Mouse (Mus musculus): ENCODE data around the gene Vegfb. TPM values are rescaled to one million over a fixed set of nuclear protein-coding genes. Genes with fewer than 3 reads are reported as not detected.

Gene Vegfb
- polyA plus RNA-seq, 1 experiment from 2014 or later = 57.5 TPM

DNA sequence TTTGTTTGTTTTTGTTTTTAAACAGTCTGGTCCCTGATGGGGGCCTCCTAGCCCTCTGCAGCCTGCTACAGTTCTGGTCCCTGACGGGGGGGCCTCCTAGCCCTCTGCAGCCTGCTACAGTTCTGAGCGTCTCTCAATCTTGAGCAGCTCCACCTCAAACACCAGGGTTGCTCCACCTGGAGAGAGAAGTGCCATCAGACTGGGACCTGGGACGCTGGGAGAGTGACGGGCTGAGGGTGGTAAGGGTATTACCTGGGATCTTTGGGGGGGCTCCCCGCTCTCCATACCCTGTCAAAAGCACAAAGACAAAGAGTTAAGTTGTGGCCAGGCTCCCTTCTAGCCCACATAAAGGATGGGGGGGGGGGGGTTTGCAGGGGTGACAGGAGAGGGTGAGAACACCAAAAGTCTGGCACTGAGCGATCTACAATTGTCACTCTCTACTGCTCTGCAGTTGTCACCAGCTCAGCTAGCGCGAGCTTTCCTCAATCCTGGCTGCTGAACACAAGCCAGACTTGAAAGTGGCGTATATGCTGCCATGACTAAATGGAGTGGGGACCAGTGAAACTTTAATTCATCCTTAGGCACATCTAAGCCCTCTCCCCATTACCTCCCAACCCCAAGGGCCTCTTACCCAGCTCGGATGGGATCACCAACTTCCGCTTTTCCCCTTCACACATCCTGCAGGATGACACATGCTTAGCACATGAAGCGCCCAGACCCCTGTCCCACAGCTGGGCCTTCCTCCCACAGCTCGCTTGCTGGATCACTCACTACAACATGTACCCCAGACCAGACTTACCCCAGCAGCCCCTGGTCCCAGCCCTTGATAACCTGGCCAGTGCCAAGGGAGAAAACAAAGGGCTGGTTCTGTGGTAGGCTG lies 9.5 kb downstream of the Vegfb start:
- H3K4me1 ChIP-seq = peaks cover 39% of the 10 kb centered on the region
- peaks cover 27% of the 10 kb centered on the region for H3K36me3 ChIP-seq
- peak overlapping the region; percentile 63; the same call in 1 of the 2 replicates for H3K4me3 ChIP-seq
- peak overlapping the region; percentile 88 for H3K27ac ChIP-seq
- H3K27me3 ChIP-seq = no peaks in the 10 kb centered on the region
- WGBS = 83% methylated on average over 13 of the region's 13 CpGs
- no peaks in the 10 kb centered on the region for H3K9me3 ChIP-seq
- H3K4me2 ChIP-seq (replicated peaks) = peak overlapping the region; percentile 64
- peak overlapping the region; percentile 61; the same call in 1 of the 2 replicates for H3K9ac ChIP-seq
- no peak for ATAC-seq (ENCODE audit: insufficient number of reproducible peaks, insufficient read depth, low FRiP score, low TSS enrichment)

GRCm38 (mm10) chr19:6975537-6976521 lies 11.6 kb downstream of the Vegfb start, which contains the start of gene Plcb3:
Plcb3 (minus strand) TSS chr19:6976470.
- Histone ChIP-seq H3K4me2 (replicated peaks) (peak within 1 kb of the TSS; percentile 94), H3K9ac (peak within 1 kb of the TSS; percentile 84), H3K9me3 (no peaks in the 10 kb centered on the region), H3K4me3 (peak within 1 kb of the TSS; percentile 70), H3K4me1 (peaks cover 43% of the 10 kb centered on the region), H3K27me3 (no peaks in the 10 kb centered on the region), H3K36me3 (peaks cover 20% of the 10 kb centered on the region), H3K27ac (peak within 1 kb of the TSS; percentile 90)
- under 1% methylated on average over 16 of the region's 16 CpGs for WGBS
- ATAC-seq (ENCODE audit: insufficient number of reproducible peaks, insufficient read depth, low FRiP score, low TSS enrichment) = no peak

DNA sequence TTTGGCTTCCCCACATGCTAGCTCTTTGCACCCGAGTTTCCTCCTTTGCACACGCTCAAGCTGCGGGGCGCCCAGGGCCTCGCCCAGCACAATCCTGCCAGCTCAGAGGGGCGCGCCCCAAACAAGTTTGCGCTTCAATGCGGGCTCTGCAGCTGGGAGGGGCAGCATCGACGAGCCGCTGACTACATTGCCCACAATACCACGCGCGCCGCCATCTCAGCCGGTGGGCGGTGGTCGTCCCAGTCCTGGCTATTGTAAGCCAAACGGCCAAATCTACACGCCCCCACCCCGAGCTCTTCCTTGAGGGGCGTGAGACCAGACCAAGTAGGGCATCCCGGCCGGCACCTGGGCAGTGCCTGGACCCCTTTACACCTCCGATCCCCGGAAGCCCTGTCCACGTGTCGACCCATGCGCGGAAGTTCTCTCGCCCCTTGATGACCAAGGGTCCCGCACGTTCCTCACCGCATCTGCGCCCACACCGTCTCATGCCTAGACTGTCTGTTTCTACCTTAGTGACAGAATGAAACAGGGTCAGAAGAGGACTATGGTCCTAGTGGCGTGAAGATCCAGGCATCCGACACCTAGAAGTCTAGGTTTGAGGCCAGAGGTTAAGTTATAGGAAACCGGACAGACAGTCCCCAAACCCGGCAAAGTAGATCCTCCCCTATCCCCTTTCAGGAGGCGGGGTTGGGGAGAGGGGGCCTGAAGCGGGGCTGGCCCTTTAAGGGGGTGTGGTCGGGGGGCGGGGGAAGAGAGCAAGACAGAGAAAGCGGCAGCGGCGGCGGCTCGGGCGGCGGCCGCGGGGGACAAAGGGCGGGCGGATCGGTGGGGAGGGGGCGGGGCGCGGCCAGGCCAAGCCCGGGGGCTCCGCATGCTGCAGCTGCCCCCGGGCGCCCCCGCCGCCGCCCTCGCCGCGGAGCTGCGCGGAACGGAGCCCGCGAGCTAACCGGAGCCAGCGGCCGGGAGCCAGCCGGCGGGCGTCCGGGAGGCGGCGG lies 12.9 kb downstream of the Vegfb start, which contains the start of gene Ppp1r14b:
TSS of gene Ppp1r14b (plus strand) at position 758 of the 995 bp plus-strand sequence.
- Histone ChIP-seq H3K36me3 (peaks cover 20% of the 10 kb centered on the region), H3K4me1 (peaks cover 54% of the 10 kb centered on the region), H3K27me3 (no peaks in the 10 kb centered on the region), H3K4me2 (replicated peaks) (peak within 1 kb of the TSS; percentile 94), H3K9ac (peak within 1 kb of the TSS; percentile 84), H3K4me3 (peak within 1 kb of the TSS; percentile 70), H3K9me3 (no peaks in the 10 kb centered on the region), H3K27ac (peak within 1 kb of the TSS; percentile 90)
- WGBS = under 1% methylated on average over 57 of the region's 84 CpGs
- ATAC-seq (ENCODE audit: insufficient number of reproducible peaks, insufficient read depth, low FRiP score, low TSS enrichment) = peak; percentile 41

DNA sequence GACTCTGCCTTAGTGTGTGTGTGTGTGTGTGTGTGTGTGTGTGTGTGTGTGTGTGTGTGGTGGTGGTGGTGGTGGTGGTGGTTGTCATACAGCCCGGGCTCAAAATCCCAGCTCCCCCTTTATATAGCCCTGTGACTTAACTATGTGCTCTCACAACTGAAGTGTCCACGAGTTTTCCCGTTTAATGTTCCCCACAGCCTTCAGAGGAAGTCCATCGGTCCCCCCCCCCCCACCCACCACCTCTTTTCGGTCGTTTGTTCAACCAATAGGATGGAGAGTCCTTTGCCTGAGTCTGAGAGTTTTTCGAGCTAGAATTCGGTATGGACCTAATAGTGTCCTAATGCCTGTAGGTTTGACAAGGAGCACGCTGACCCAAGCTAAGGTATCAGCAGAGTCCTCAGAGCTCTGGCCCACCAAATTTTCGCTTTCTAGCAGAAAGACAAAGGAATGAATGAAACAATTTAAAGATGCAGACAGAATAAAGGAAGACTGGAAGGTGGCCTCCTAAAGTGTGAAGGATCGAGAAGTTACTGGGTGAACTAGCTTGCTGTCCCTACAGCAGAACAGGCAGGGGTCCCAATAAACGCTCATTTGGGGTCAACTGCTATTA lies 13.8 kb downstream of the Vegfb start:
- Histone ChIP-seq H3K9me3 (no peaks in the 10 kb centered on the region), H3K36me3 (peaks cover 20% of the 10 kb centered on the region), H3K4me1 (peaks cover 51% of the 10 kb centered on the region), H3K27me3 (no peaks in the 10 kb centered on the region), H3K27ac (peak overlapping the region; percentile 90), H3K4me3 (peak overlapping the region; percentile 70), H3K4me2 (replicated peaks) (peak overlapping the region; percentile 94), H3K9ac (peak overlapping the region; percentile 84)
- 39% methylated on average over 12 of the region's 12 CpGs for WGBS
- ATAC-seq (ENCODE audit: insufficient number of reproducible peaks, insufficient read depth, low FRiP score, low TSS enrichment) = no peak

DNA sequence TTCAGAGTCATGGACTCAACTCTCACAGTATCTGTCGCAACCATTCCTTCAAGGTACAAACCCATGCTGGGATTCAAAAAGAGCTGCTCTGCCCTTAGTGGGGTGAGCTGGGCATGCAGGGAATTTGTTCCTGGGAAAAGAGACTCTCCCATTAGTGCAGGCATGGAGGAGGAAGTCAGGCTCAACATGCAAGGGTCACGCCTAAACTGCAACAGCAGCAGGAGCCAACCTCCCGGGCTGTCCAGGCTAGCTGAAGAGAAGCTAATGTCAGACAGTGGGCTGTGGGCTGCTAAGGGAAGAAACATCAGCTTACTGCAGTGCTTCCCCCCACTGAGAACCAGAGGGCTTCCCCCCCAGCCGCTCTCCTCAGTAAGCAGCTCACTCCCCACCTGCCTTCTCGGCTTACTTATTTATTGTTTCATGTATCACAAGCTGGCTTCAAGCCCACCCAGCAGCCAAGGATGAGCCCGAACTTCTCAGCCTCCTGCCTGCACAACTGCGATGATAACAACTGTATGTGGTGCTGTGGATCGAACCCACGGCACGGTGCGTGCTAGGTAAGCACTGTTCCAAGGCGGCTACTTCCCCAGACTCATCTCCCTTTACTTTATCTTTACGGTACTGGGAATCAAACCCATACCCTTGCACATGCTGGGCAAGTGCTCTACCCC lies 15.1 kb downstream of the Vegfb start:
- Histone ChIP-seq H3K4me1 (peaks cover 48% of the 10 kb centered on the region), H3K27me3 (no peaks in the 10 kb centered on the region), H3K9ac (no peak overlapping the region), H3K9me3 (no peaks in the 10 kb centered on the region), H3K4me2 (replicated peaks) (no peak overlapping the region), H3K27ac (no peak overlapping the region), H3K36me3 (peaks cover 7% of the 10 kb centered on the region), H3K4me3 (no peak overlapping the region)
- 75% methylated on average over 13 of the region's 13 CpGs for WGBS
- no peak for ATAC-seq (ENCODE audit: insufficient number of reproducible peaks, insufficient read depth, low FRiP score, low TSS enrichment)

GRCm38 (mm10) chr19:6971644-6972043 lies 15.8 kb downstream of the Vegfb start:
- WGBS = 17% methylated on average over 6 of the region's 6 CpGs
- Histone ChIP-seq H3K4me3 (no peak overlapping the region), H3K9ac (no peak overlapping the region), H3K27me3 (no peaks in the 10 kb centered on the region), H3K4me1 (peaks cover 43% of the 10 kb centered on the region), H3K36me3 (peaks cover 3% of the 10 kb centered on the region), H3K4me2 (replicated peaks) (no peak overlapping the region), H3K27ac (0 out of 2 replicates have a peak overlapping the region, but pooled peaks have one; percentile 30), H3K9me3 (no peaks in the 10 kb centered on the region)
- no peak for ATAC-seq (ENCODE audit: insufficient number of reproducible peaks, insufficient read depth, low FRiP score, low TSS enrichment)

GRCm38 (mm10) chr19:6970460-6971085 lies 16.9 kb downstream of the Vegfb start:
- 23% methylated on average over 11 of the region's 11 CpGs for WGBS
- Histone ChIP-seq H3K4me3 (peak overlapping the region; percentile 58), H3K4me1 (peaks cover 34% of the 10 kb centered on the region), H3K27ac (peak overlapping the region; percentile 58; the same call in 1 of the 2 replicates), H3K4me2 (replicated peaks) (peak overlapping the region; percentile 54), H3K27me3 (no peaks in the 10 kb centered on the region), H3K9ac (peak overlapping the region; percentile 15; the same call in 1 of the 2 replicates), H3K9me3 (no peaks in the 10 kb centered on the region), H3K36me3 (peaks cover 11% of the 10 kb centered on the region; the same call in 1 of the 2 replicates)
- ATAC-seq (ENCODE audit: insufficient number of reproducible peaks, insufficient read depth, low FRiP score, low TSS enrichment) = no peak

DNA sequence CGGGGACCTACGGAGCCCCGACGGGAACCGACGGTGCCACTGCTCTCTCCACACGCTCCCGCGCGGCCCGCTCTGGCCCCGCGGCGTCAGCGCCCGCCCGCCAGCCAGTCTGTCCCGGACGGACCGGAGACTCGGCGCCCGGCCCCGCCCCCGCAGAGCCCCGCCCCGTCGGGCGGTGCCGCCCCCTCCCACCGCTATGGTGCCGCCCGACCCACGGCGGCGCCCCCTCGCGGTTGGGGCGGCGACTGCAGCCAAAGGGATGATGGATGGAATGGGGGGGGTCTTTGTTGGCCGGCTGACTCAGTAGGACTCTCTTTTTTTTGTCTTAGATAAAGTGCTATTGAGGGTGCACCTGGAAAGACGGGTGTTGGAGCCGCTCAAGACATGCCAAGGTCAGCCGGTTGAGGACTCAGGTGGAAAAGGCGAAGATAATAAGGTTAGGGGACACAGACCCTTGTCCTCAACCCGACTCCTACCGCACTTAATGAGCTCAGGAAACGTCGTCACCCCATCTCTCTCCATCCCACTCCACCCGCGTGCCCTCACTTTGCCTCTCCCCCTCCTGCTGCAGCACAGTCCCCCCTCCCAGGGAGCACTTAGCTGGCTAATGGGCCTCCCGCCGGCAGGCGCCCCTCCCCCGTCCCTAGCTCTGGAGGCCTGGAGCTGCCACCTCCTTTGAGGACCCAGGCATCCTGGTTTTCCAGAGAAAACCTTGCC lies 17.6 kb downstream of the Vegfb start:
- H3K9me3 ChIP-seq = no peaks in the 10 kb centered on the region
- peak overlapping the region; percentile 58; the same call in 1 of the 2 replicates for H3K27ac ChIP-seq
- H3K9ac ChIP-seq = peak overlapping the region; percentile 66
- H3K4me2 ChIP-seq (replicated peaks) = peak overlapping the region; percentile 54
- peaks cover 34% of the 10 kb centered on the region for H3K4me1 ChIP-seq
- 1% methylated on average over 55 of the region's 55 CpGs for WGBS
- no peaks in the 10 kb centered on the region for H3K27me3 ChIP-seq
- peaks cover 18% of the 10 kb centered on the region for H3K36me3 ChIP-seq
- H3K4me3 ChIP-seq = peak overlapping the region; percentile 58
- ATAC-seq (ENCODE audit: insufficient number of reproducible peaks, insufficient read depth, low FRiP score, low TSS enrichment) = peak; percentile 11; the same call in 1 of the 2 replicates

GRCm38 (mm10) chr19:6969291-6969664 lies 18.2 kb downstream of the Vegfb start:
- ATAC-seq (ENCODE audit: insufficient number of reproducible peaks, insufficient read depth, low FRiP score, low TSS enrichment) = no peak
- under 1% methylated on average over 20 of the region's 20 CpGs for WGBS
- H3K9ac ChIP-seq = peak overlapping the region; percentile 66
- peaks cover 24% of the 10 kb centered on the region for H3K36me3 ChIP-seq
- peak overlapping the region; percentile 54 for H3K4me2 ChIP-seq (replicated peaks)
- H3K27me3 ChIP-seq = no peaks in the 10 kb centered on the region
- 0 out of 2 replicates have a peak overlapping the region, but pooled peaks have one; percentile 24 for H3K27ac ChIP-seq
- no peaks in the 10 kb centered on the region for H3K9me3 ChIP-seq
- H3K4me1 ChIP-seq = peaks cover 34% of the 10 kb centered on the region
- H3K4me3 ChIP-seq = peak overlapping the region; percentile 58

Data from embryonic facial prominence, embryonic 12.5 days (tissue).